Mouse (Mus musculus) liver, embryonic 12.5 days (tissue): ENCODE measurements around the gene Gm3752. TPM values are rescaled to one million over a fixed set of nuclear protein-coding genes. Genes with fewer than 3 reads are reported as not detected.
"Not testable (repeated sequence)": the region's sequence is repeated elsewhere in the genome, so short reads cannot be mapped to it uniquely, and the experiment has no call there.

Experiments used
- ATAC-seq: fragments of 200-750 bp; cut with Nextera tagmentation; 2 replicates; pipeline ENCODE4 v1.8.0; 2017; ENCODE audit warnings: moderate number of reproducible peaks, mild to moderate bottlenecking, moderate library complexity
- H3K27ac ChIP-seq: fragments of 300-500 bp; sonication (generic); 2 replicates; pipeline ENCODE4 v1.5.1; 2016; ENCODE audit warnings: mild to moderate bottlenecking
- H3K27me3 ChIP-seq: fragments of 300-500 bp; sonication (generic); replicated peaks from 2 replicates; pipeline ENCODE4 v1.6.1; 2016; ENCODE audit warnings: mild to moderate bottlenecking, moderate library complexity
- H3K36me3 ChIP-seq: fragments of 300-500 bp; sonication (generic); 2 replicates; pipeline ENCODE4 v1.6.1; 2016; ENCODE audit warnings: mild to moderate bottlenecking, moderate library complexity
- H3K4me1 ChIP-seq: fragments of 300-500 bp; sonication (generic); 2 replicates; pipeline ENCODE4 v1.6.1; 2016
- H3K4me2 ChIP-seq: fragments of 300-500 bp; sonication (generic); 2 replicates; pipeline ENCODE4 v1.6.1; 2016; ENCODE audit warnings: mild to moderate bottlenecking, moderate library complexity
- H3K4me3 ChIP-seq: fragments of 300-500 bp; sonication (generic); 2 replicates; pipeline ENCODE4 v1.5.1; 2016; ENCODE audit warnings: mild to moderate bottlenecking, moderate library complexity
- H3K9ac ChIP-seq: fragments of 300-500 bp; sonication (generic); 2 replicates; pipeline ENCODE4 v1.6.1; 2016; ENCODE audit warnings: mild to moderate bottlenecking, moderate library complexity
- H3K9me3 ChIP-seq: fragments of 300-500 bp; sonication (generic); replicated peaks from 2 replicates; pipeline ENCODE4 v1.6.1; 2016; ENCODE audit warnings: mild to moderate bottlenecking, moderate library complexity
- WGBS: fragments of 180-500 bp; shearing (Covaris S2); methylation state at CpG from one replicate; pipeline ENCODE4 v1.1.7; 2016; ENCODE audit not compliant: insufficient replicate concordance; 5-methylcytosine and 5-hydroxymethylcytosine counted together
- polyA plus RNA-seq: library from polyadenylated mRNA; unstranded; fragments of >200 nt; fragmentation: Nextera tagmentation; extraction: Ambion mirVana; gene quantifications from 2 replicates; pipeline ENCODE4 v1.2.1, GENCODE M21; 2016

Gm3752 gene
- not detected in 2 replicates for polyA plus RNA-seq

GRCm38 (mm10) chr14:7483662-7484061 is at the start of gene Gm3752:
Gene Gm3752, minus strand, starts transcription at chr14:7483762.
- H3K4me1 ChIP-seq, H3K4me3 ChIP-seq, H3K36me3 ChIP-seq, H3K27ac ChIP-seq, H3K27me3 ChIP-seq, ATAC-seq, H3K4me2 ChIP-seq, H3K9ac ChIP-seq, H3K9me3 ChIP-seq: not testable (repeated sequence)
- WGBS, result 33% methylated on average over 1 of the region's 3 CpGs

GRCm38 (mm10) chr14:7488731-7489130 is 5.2 kb upstream of the Gm3752 start:
- not testable (repeated sequence) for ATAC-seq, H3K9ac ChIP-seq, H3K9me3 ChIP-seq, H3K27ac ChIP-seq, H3K4me1 ChIP-seq, H3K27me3 ChIP-seq, H3K36me3 ChIP-seq
- Histone ChIP-seq H3K4me3 (peak overlapping the region; percentile 21; the same call in 1 of the 2 replicates), H3K4me2 (peak overlapping the region; percentile 46)
- WGBS, result 4% methylated on average over 12 of the region's 18 CpGs

- WGBS, result no CpG with 5 or more reads among the region's 2 CpGs
- not testable (repeated sequence) for ATAC-seq
These were observed 32.7 kb downstream of the Gm3752 start, which contains the start of gene Gm3755 for GRCm38 (mm10) chr14:7450817-7451216. Gene Gm3755, minus strand, starts transcription at chr14:7450917.

GRCm38 (mm10) chr14:7422496-7422895 is 61.1 kb downstream of the Gm3752 start:
- H3K9ac ChIP-seq, H3K4me1 ChIP-seq, H3K27ac ChIP-seq, H3K36me3 ChIP-seq, H3K4me2 ChIP-seq, H3K9me3 ChIP-seq, H3K4me3 ChIP-seq, H3K27me3 ChIP-seq, ATAC-seq: not testable (repeated sequence)
- 42% methylated on average over 2 of the region's 2 CpGs for WGBS

More at GRCm38 (mm10) chr14:7450817-7451216, 32.7 kb downstream of the Gm3752 start, which contains the start of gene Gm3755:
- not testable (repeated sequence) for H3K27me3 ChIP-seq, H3K4me3 ChIP-seq, H3K4me1 ChIP-seq, H3K36me3 ChIP-seq, H3K4me2 ChIP-seq, H3K9me3 ChIP-seq, H3K27ac ChIP-seq, H3K9ac ChIP-seq

Other genes starting within 250 kb of the Gm3752 start
- gene Gm3727, start 219.0 kb downstream of the Gm3752 start, polyA plus RNA-seq, result not detected in 2 replicates
- gene Gm3739, start 168.7 kb downstream of the Gm3752 start, polyA plus RNA-seq, result 0.12 TPM in 1 of 2 replicates, not detected in the other
- gene Gm5797, start 151.4 kb downstream of the Gm3752 start, polyA plus RNA-seq, result not detected in 2 replicates
- not detected in 2 replicates for gene Gm8374, start 118.6 kb downstream of the Gm3752 start, polyA plus RNA-seq
- gene Gm3755, start 32.8 kb downstream of the Gm3752 start, polyA plus RNA-seq, result not detected in 2 replicates
- gene Gm3558, start 84.8 kb upstream of the Gm3752 start, polyA plus RNA-seq, result 0.11 TPM in 1 of 2 replicates, not detected in the other
- gene Gm10338, start 111.8 kb upstream of the Gm3752 start, polyA plus RNA-seq, result not detected in 2 replicates
- gene Gm10128, start 160.2 kb upstream of the Gm3752 start, polyA plus RNA-seq, result not detected in 2 replicates